Mouse (Mus musculus) skeletal muscle tissue, postnatal 0 days (tissue): ENCODE measurements around the gene Srgap1. TPM values are rescaled to one million over a fixed set of nuclear protein-coding genes. Genes with fewer than 3 reads are reported as not detected.

Experiments used
- polyA plus RNA-seq: library from polyadenylated mRNA; unstranded; fragments of >200 nt; fragmentation: Nextera tagmentation; extraction: Ambion mirVana; gene quantifications from 2 replicates; pipeline ENCODE4 v1.2.1, GENCODE M21; 2015

Gene Srgap1
- 6.2 and 6.5 TPM in 2 replicates for polyA plus RNA-seq

GRCm38 (mm10) chr10:122046904-122047726 lies at the start of gene Srgap1:
TSS of gene Srgap1 (minus strand) at chr10:122047315.

GRCm38 (mm10) chr10:121739548-121740505 lies 307.3 kb downstream of the Srgap1 start, which contains the start of gene BC048403:
TSS of gene BC048403 (plus strand) at chr10:121739937.

Other genes with a start within 250 kb of the Srgap1 start
- gene Rxylt1, start 50.1 kb upstream of the Srgap1 start, polyA plus RNA-seq, result 40.0 and 46.1 TPM in 2 replicates